Mouse (Mus musculus) brain, embryonic 14.5 days (tissue): ENCODE measurements at regions not wholly inside any gene's neighbourhood (a gene's known extent, or its start where the extent isn't known, plus 50 kb on each side); places are given as distances from the start of the nearest gene placed in this dataset.

Source experiments
- CTCF ChIP-seq: fragments of 200-500 bp; IDR thresholded peaks from 2 replicates; pipeline ENCODE4 v1.5.1; 2012; ENCODE audit warnings: inconsistent platforms, mild to moderate bottlenecking, moderate library complexity, borderline replicate concordance; ENCODE audit not compliant: insufficient read depth, insufficient read length; ENCODE audit errors: extremely low read depth
- POLR2A ChIP-seq: fragments of 200-500 bp; IDR thresholded peaks from 2 replicates; pipeline ENCODE4 v1.6.1; 2012; ENCODE audit warnings: mild to moderate bottlenecking, inconsistent platforms, borderline replicate concordance; ENCODE audit not compliant: poor library complexity, insufficient read depth, insufficient read length, severe bottlenecking; ENCODE audit errors: extremely low read depth

DNA sequence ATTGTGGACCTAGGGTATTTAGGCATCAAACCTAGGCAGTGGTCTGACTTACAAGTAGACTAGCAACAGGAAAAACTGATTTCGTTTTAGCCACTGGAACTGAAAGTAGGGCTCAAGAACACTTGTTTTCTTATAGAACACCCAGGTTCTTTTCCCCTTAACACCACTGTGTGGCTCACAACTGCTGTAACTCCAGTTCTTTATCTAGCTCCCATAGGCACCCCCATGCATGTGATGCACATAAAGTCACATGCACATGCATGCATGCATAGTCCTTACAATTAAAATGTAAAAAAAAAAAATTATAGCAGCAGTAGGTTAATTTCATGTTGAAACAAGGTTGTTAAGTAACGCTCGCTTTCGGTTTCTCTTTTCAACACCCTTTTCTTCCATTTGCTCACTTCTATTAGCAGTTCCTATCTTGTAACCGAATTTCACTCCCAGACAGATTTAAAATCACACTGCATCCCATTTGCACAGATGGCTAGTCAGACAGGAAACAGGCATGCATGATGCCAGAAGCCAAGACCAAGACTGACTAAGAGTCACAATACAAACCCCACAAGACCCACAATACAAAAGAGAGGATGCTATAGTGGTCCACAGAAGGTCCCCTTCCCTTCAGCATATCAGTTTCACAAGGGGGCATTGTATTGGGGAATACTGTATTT, 1540.3 kb upstream of the Slc10a2 start:
- TF ChIP-seq CTCF, result no peak
- TF ChIP-seq POLR2A, result no peak
